Mouse (Mus musculus): ENCODE results near the gene Chd3.

Gene Chd3

GRCm38 (mm10) chr11:69369215-69369989, at the start of gene Chd3:
Gene Chd3 (minus strand): TSS chr11:69369406.
- DNase-seq (ENCODE audit: low read depth): no peak

- peak; percentile 81 for DNase-seq (ENCODE audit: low read depth)
Observed at GRCm38 (mm10) chr11:69417449-69418384, 48.5 kb upstream of the Chd3 start.

GRCm38 (mm10) chr11:69416921-69417448, 47.8 kb upstream of the Chd3 start:
- peak; percentile 41 for DNase-seq (ENCODE audit: low read depth)

- DNase-seq (ENCODE audit: low read depth): no peak
Observed at GRCm38 (mm10) chr11:69416509-69416908, 47.3 kb upstream of the Chd3 start.

GRCm38 (mm10) chr11:69415668-69416451, 46.7 kb upstream of the Chd3 start:
- DNase-seq (ENCODE audit: low read depth): peak; percentile 59

GRCm38 (mm10) chr11:69415327-69415667, 46.1 kb upstream of the Chd3 start:
- peak; percentile 47 for DNase-seq (ENCODE audit: low read depth)

GRCm38 (mm10) chr11:69414421-69415326, 45.5 kb upstream of the Chd3 start:
- peak; percentile 39 for DNase-seq (ENCODE audit: low read depth)

GRCm38 (mm10) chr11:69413221-69414181, 44.3 kb upstream of the Chd3 start, which contains the start of gene Kdm6b:
Gene Kdm6b (minus strand): TSS chr11:69413675.
- peak; percentile 57 for DNase-seq (ENCODE audit: low read depth)

GRCm38 (mm10) chr11:69412548-69412947, 43.3 kb upstream of the Chd3 start:
- peak; percentile 25 for DNase-seq (ENCODE audit: low read depth)

GRCm38 (mm10) chr11:69411538-69412203, 42.5 kb upstream of the Chd3 start:
- peak; percentile 91 for DNase-seq (ENCODE audit: low read depth)

GRCm38 (mm10) chr11:69411073-69411535, 41.9 kb upstream of the Chd3 start:
- peak; percentile 93 for DNase-seq (ENCODE audit: low read depth)

- peak; percentile 97 for DNase-seq (ENCODE audit: low read depth)
Observed at GRCm38 (mm10) chr11:69410310-69411072, 41.3 kb upstream of the Chd3 start.

- DNase-seq (ENCODE audit: low read depth): no peak
Observed at GRCm38 (mm10) chr11:69410045-69410309, 40.8 kb upstream of the Chd3 start.

- DNase-seq (ENCODE audit: low read depth): peak; percentile 96
Observed at GRCm38 (mm10) chr11:69409378-69410044, 40.3 kb upstream of the Chd3 start.

- DNase-seq (ENCODE audit: low read depth): peak; percentile 95
Observed at GRCm38 (mm10) chr11:69408541-69409377, 39.6 kb upstream of the Chd3 start.

- DNase-seq (ENCODE audit: low read depth): no peak
Observed at GRCm38 (mm10) chr11:69407724-69408004, 38.5 kb upstream of the Chd3 start.
